Mouse (Mus musculus) embryonic facial prominence, embryonic 12.5 days (tissue): ENCODE data around the gene Ltbp1. TPM values are rescaled to one million over a fixed set of nuclear protein-coding genes. Genes with fewer than 3 reads are reported as not detected.

ENCODE experiments used
- ATAC-seq: fragments of 200-750 bp; cut with Nextera tagmentation; 2 replicates; pipeline ENCODE4 v1.8.0; 2017; ENCODE audit not compliant: insufficient number of reproducible peaks, insufficient read depth, low FRiP score, low TSS enrichment
- H3K27ac ChIP-seq: fragments of 300-500 bp; sonication (generic); 2 replicates; pipeline ENCODE4 v1.5.1; 2016; ENCODE audit warnings: mild to moderate bottlenecking
- H3K27me3 ChIP-seq: fragments of 300-500 bp; sonication (generic); 2 replicates; pipeline ENCODE4 v1.6.1; 2016; ENCODE audit warnings: mild to moderate bottlenecking, moderate library complexity
- H3K36me3 ChIP-seq: fragments of 300-500 bp; sonication (generic); 2 replicates; pipeline ENCODE4 v1.6.1; 2016; ENCODE audit warnings: mild to moderate bottlenecking
- H3K4me1 ChIP-seq: fragments of 300-500 bp; sonication (generic); 2 replicates; pipeline ENCODE4 v1.6.1; 2016
- H3K4me2 ChIP-seq: fragments of 300-500 bp; sonication (generic); replicated peaks from 2 replicates; pipeline ENCODE4 v1.6.1; 2016; ENCODE audit warnings: mild to moderate bottlenecking, moderate library complexity
- H3K4me3 ChIP-seq: fragments of 300-500 bp; sonication (generic); 2 replicates; pipeline ENCODE4 v1.5.1; 2016; ENCODE audit warnings: mild to moderate bottlenecking
- H3K9ac ChIP-seq: fragments of 300-500 bp; sonication (generic); 2 replicates; pipeline ENCODE4 v1.6.1; 2016; ENCODE audit warnings: mild to moderate bottlenecking, moderate library complexity
- H3K9me3 ChIP-seq: fragments of 300-500 bp; sonication (generic); 2 replicates; pipeline ENCODE4 v1.6.1; 2016; ENCODE audit warnings: mild to moderate bottlenecking, moderate library complexity
- WGBS: fragments of 180-500 bp; shearing (Covaris S2); methylation state at CpG from one replicate; pipeline ENCODE4 v1.1.7; 2016; 5-methylcytosine and 5-hydroxymethylcytosine counted together
- polyA plus RNA-seq: library from polyadenylated mRNA; unstranded; fragments of >200 nt; fragmentation: Nextera tagmentation; extraction: Ambion mirVana; gene quantifications from 2 replicates; pipeline ENCODE4 v1.2.1, GENCODE M21; 2016

Gene Ltbp1
- polyA plus RNA-seq, 1 experiment from 2014 or later = 36.7 TPM

GRCm38 (mm10) chr17:75005685-75006680, 615 bp downstream of the Ltbp1 start:
- Histone ChIP-seq H3K9me3 (no peaks in the 10 kb centered on the region), H3K27me3 (no peaks in the 10 kb centered on the region), H3K4me1 (peaks cover 13% of the 10 kb centered on the region), H3K9ac (peak overlapping the region; percentile 71), H3K4me3 (peak overlapping the region; percentile 71), H3K36me3 (0 out of 2 replicates have a peak, but pooled peaks cover 2% of the 10 kb centered on the region), H3K27ac (peak overlapping the region; percentile 91), H3K4me2 (peak overlapping the region; percentile 72)
- peak; percentile 75 for ATAC-seq
- under 1% methylated on average over 90 of the region's 94 CpGs for WGBS

DNA sequence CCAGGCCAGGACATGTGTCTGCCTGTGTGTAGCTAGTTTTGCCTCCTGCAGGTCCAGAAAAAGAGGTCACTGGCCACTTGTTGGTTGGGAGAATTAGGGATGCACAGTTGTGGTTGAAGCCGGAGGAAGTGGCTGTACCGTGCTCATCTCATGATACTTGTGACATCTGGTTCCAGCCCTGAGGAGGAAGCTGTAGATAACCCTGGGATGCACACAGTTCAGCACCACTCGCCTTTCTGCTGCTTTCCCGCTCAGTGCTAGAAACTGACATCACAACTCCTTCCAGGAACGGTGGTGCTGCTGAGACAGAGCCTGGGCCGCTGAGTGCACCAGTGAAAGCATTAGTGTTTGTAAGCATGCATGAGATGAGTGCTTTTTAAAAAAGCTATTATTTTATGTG, 5.6 kb downstream of the Ltbp1 start:
- ATAC-seq = no peak
- Histone ChIP-seq H3K27me3 (no peaks in the 10 kb centered on the region), H3K4me2 (no peak overlapping the region), H3K36me3 (peaks cover 8% of the 10 kb centered on the region; the same call in 1 of the 2 replicates), H3K27ac (no peak overlapping the region), H3K4me3 (no peak overlapping the region), H3K9ac (0 out of 2 replicates have a peak overlapping the region, but pooled peaks have one; percentile 33), H3K4me1 (peaks cover 31% of the 10 kb centered on the region), H3K9me3 (no peaks in the 10 kb centered on the region)
- 81% methylated on average over 6 of the region's 6 CpGs for WGBS

DNA sequence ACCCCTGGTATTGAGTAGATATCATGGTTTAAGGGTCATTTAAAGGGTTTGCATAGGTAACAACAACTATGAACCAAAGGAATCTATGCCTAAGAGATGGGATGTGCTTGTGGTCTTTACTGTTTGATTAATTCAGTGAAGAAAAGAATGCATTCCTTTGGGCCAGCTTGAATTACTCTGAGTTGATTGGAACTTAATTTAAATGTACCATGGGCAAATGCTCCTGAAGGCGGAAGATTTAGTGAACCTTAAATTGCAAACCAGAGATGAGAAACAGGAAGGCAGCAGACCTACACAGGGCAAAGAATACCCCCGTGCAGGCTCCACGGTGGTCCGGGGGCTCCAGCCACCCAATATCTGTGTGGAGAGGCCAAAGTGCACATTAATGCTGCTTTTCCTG, 7.8 kb downstream of the Ltbp1 start:
- Histone ChIP-seq H3K4me2 (no peak overlapping the region), H3K4me1 (peaks cover 30% of the 10 kb centered on the region; the same call in 1 of the 2 replicates), H3K4me3 (no peak overlapping the region), H3K36me3 (peaks cover 8% of the 10 kb centered on the region; the same call in 1 of the 2 replicates), H3K9ac (no peak overlapping the region), H3K27ac (no peak overlapping the region), H3K9me3 (no peaks in the 10 kb centered on the region), H3K27me3 (no peaks in the 10 kb centered on the region)
- ATAC-seq = no peak
- WGBS = 56% methylated on average over 4 of the region's 4 CpGs

- H3K4me3 ChIP-seq = no peak overlapping the region
- peaks cover 30% of the 10 kb centered on the region; the same call in 1 of the 2 replicates for H3K4me1 ChIP-seq
- peaks cover 8% of the 10 kb centered on the region; the same call in 1 of the 2 replicates for H3K36me3 ChIP-seq
- H3K9ac ChIP-seq = no peak overlapping the region
- no peaks in the 10 kb centered on the region for H3K27me3 ChIP-seq
- 63% methylated on average over 10 of the region's 10 CpGs for WGBS
- ATAC-seq = no peak
- H3K9me3 ChIP-seq = no peaks in the 10 kb centered on the region
- H3K27ac ChIP-seq = no peak overlapping the region
- H3K4me2 ChIP-seq = no peak overlapping the region
These were observed 8.5 kb downstream of the Ltbp1 start for GRCm38 (mm10) chr17:75013868-75014267.

GRCm38 (mm10) chr17:75014601-75015356, 9.4 kb downstream of the Ltbp1 start:
- no peak overlapping the region for H3K4me2 ChIP-seq
- no peak overlapping the region for H3K27ac ChIP-seq
- peaks cover 35% of the 10 kb centered on the region for H3K4me1 ChIP-seq
- no peak overlapping the region for H3K4me3 ChIP-seq
- 63% methylated on average over 24 of the region's 24 CpGs for WGBS
- peaks cover 7% of the 10 kb centered on the region; the same call in 1 of the 2 replicates for H3K36me3 ChIP-seq
- H3K9me3 ChIP-seq = no peaks in the 10 kb centered on the region
- no peak overlapping the region for H3K9ac ChIP-seq
- no peaks in the 10 kb centered on the region for H3K27me3 ChIP-seq
- no peak for ATAC-seq

DNA sequence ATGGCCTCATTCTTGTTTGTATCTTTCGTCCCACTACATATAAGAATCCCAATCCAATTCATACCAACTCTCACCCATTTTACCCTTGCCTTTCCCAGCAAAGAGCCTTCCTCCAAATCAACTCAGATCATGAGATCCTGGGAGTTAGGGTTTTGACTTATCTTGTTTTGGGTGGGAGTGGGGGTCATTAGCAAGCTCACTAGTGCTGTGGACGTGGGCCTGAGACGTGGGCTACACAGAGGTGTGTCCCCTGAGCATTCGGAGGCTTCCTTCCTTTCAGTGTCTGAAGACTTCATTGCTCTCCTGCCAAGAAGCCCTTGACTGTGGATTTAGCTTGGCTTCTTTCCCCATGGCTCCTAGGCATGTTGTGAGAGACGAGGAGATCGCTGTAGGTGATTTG, 10.2 kb downstream of the Ltbp1 start:
- Histone ChIP-seq H3K36me3 (peaks cover 6% of the 10 kb centered on the region; the same call in 1 of the 2 replicates), H3K9me3 (no peaks in the 10 kb centered on the region), H3K9ac (no peak overlapping the region), H3K4me1 (peaks cover 36% of the 10 kb centered on the region), H3K27me3 (no peaks in the 10 kb centered on the region), H3K4me2 (no peak overlapping the region), H3K4me3 (no peak overlapping the region), H3K27ac (no peak overlapping the region)
- WGBS = 84% methylated on average over 6 of the region's 6 CpGs
- no peak for ATAC-seq

DNA sequence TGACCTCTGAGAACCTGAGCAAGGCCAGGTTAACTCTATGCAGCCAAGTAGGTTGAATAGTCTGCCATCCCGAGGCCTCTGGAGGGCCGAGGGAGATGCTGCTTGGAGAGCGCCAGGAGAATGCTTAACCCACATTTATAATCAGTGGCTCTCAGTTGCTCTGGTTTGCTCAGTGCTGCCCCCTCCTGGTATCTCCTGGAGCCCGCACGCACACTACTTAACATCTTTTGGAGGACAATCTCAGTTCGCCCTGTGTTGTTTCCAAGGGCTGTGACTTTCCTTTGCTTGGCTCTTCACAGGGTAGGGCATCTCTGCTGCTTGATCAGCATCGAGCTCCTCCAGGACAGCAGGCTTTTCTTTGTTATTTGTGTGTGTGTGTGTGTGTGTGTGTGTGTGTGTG, 12.1 kb downstream of the Ltbp1 start:
- WGBS = 70% methylated on average over 7 of the region's 7 CpGs
- Histone ChIP-seq H3K9ac (no peak overlapping the region), H3K4me3 (no peak overlapping the region), H3K9me3 (no peaks in the 10 kb centered on the region), H3K4me2 (no peak overlapping the region), H3K4me1 (peaks cover 36% of the 10 kb centered on the region), H3K27ac (no peak overlapping the region), H3K36me3 (peaks cover 6% of the 10 kb centered on the region; the same call in 1 of the 2 replicates), H3K27me3 (no peaks in the 10 kb centered on the region)
- ATAC-seq = no peak

- Histone ChIP-seq H3K27ac (no peak overlapping the region), H3K4me2 (no peak overlapping the region), H3K9me3 (no peaks in the 10 kb centered on the region), H3K4me1 (peaks cover 31% of the 10 kb centered on the region), H3K4me3 (no peak overlapping the region), H3K36me3 (peaks cover 6% of the 10 kb centered on the region; the same call in 1 of the 2 replicates), H3K27me3 (no peaks in the 10 kb centered on the region), H3K9ac (no peak overlapping the region)
- ATAC-seq = no peak
- WGBS = 85% methylated on average over 5 of the region's 5 CpGs
These were observed 12.8 kb downstream of the Ltbp1 start for GRCm38 (mm10) chr17:75018142-75018541.

DNA sequence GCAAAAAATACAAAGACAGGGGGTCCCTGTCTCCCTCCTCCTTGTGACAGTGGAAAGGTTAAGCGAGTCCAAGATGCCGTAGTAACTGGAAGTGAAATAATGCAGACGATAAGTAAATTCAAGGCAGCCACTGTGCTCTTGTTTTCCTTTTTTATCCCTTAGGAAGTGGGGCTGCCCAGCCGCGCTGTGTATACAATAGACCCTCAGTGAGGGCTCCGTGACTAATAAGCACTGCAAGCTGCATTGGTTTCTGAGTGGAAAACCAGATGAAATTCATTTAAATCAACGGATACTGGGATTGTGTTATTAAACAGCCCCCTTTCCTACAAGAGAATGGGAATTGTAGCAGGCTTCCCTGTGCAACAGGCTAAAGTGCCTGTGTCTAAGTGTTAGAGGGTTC, 14.7 kb downstream of the Ltbp1 start:
- no peak overlapping the region for H3K4me2 ChIP-seq
- no peak overlapping the region for H3K4me3 ChIP-seq
- H3K36me3 ChIP-seq = peaks cover 4% of the 10 kb centered on the region; the same call in 1 of the 2 replicates
- H3K9me3 ChIP-seq = no peaks in the 10 kb centered on the region
- peak; percentile 61 for ATAC-seq
- 15% methylated on average over 7 of the region's 7 CpGs for WGBS
- peaks cover 16% of the 10 kb centered on the region for H3K4me1 ChIP-seq
- H3K9ac ChIP-seq = no peak overlapping the region
- 0 out of 2 replicates have a peak overlapping the region, but pooled peaks have one; percentile 5 for H3K27ac ChIP-seq
- no peaks in the 10 kb centered on the region for H3K27me3 ChIP-seq

GRCm38 (mm10) chr17:75020619-75021018, 15.3 kb downstream of the Ltbp1 start:
- ATAC-seq = no peak
- H3K9ac ChIP-seq = no peak overlapping the region
- H3K27ac ChIP-seq = no peak overlapping the region
- peaks cover 18% of the 10 kb centered on the region for H3K4me1 ChIP-seq
- no peak overlapping the region for H3K4me3 ChIP-seq
- H3K36me3 ChIP-seq = no peaks in the 10 kb centered on the region
- no peaks in the 10 kb centered on the region for H3K27me3 ChIP-seq
- WGBS = 43% methylated on average over 3 of the region's 3 CpGs
- no peaks in the 10 kb centered on the region for H3K9me3 ChIP-seq
- H3K4me2 ChIP-seq = no peak overlapping the region

DNA sequence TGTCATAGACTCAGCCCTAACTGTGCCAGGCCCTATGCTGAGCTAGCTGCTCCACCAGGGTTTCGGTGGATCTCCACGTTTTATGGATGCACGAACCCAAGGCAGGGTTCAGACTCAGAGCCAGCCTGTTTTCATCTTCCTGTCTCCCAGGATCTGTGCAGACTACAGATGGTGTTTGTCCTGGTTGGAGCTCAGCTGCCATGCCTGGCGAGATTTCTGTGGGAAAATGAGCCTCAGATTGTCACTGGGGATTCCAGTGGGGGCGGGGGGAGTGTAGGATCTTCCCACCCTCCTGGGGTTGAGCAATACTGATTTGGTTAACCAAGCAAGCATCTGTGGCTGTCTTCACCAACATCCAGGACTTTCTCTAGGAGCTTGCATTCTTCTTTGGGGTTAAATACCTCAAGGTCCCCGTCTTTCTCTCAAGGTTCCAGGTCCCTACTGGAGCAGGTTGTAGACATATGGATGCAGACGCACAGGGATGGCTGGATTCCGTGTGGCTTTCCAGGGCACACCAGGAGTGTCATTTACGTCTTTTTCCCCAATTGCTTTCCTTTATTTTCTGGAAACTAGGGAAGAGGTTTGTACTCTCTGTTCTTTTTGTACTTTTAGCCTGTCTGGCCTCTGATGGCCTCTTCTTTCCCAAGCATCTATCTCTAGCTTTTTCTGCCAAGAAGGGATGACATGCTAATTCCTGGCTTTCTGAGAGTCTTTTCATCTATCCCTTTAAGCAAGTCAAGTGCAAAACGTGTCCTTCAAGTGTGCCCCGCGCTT, 22.2 kb downstream of the Ltbp1 start:
- Histone ChIP-seq H3K4me2 (no peak overlapping the region), H3K27ac (no peak overlapping the region), H3K4me1 (peaks cover 5% of the 10 kb centered on the region; the same call in 1 of the 2 replicates), H3K9ac (no peak overlapping the region), H3K4me3 (no peak overlapping the region), H3K9me3 (no peaks in the 10 kb centered on the region), H3K36me3 (no peaks in the 10 kb centered on the region), H3K27me3 (no peaks in the 10 kb centered on the region)
- 78% methylated on average over 12 of the region's 12 CpGs for WGBS
- no peak for ATAC-seq
